Mouse (Mus musculus): ENCODE results near the gene Pde11a.
A peak's percentile ranks its signal among the peaks of the same experiment; 100 is the strongest.

Pde11a gene

DNA sequence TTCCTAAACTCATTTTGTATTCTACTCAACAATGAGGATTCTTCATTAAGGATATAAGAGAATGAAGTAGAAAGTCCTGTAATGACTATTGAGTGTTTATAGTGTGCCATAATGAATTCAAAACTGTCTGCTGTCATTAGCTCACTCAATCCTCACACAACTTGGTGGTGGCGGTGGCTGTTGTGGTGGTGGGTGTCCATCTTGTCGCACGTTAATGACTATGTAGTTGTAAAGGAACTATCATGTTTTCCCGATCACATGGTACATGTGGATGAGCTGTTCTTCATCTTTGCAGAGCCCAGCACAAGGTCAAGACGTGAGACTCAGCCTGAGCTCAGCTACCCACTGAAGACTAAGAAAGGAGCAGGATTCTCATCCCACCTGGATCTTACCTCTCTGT, 242.7 kb downstream of the Pde11a start:
- DNase-seq (ENCODE audit: low read depth): no peak

DNA sequence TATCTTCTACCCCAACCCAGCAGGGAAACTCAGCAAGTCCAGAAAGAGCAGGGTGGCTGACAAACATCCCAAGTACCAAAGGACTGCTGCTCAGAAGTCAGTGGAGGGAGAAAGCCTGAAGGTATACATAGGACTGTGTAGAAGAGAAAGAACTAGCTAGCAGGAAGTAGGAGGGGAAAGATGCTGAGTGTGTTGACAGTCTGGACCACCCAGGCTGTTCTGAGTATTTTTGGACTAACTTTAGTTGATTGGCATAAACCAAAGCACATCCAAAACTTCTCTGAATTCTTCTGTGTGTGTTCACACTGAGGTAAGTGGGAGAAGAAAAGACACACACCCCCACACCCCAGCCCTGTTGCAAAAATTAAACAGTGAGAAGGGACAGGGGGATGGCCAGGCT, 248.1 kb downstream of the Pde11a start:
- no peak for DNase-seq (ENCODE audit: low read depth)

DNA sequence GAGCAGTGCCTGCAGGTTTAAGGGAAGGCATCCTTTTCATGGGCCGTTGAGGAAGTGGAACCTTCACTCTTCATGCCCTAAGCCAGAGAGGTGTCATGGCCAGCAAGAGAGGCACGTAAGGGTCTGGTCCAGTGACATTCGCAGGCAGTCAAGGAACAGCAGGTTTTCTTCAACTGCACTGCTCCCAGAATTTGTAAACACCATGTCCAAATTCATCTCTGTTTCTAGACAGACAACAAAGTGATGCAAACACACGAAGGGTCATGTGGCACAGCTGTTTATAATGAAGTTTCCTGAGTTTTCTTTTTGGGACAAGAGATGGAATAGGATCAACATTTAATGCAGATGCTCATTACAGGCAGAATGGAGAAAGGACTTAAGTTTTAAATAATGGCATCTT, 249.7 kb downstream of the Pde11a start:
- DNase-seq (ENCODE audit: low read depth): no peak

DNA sequence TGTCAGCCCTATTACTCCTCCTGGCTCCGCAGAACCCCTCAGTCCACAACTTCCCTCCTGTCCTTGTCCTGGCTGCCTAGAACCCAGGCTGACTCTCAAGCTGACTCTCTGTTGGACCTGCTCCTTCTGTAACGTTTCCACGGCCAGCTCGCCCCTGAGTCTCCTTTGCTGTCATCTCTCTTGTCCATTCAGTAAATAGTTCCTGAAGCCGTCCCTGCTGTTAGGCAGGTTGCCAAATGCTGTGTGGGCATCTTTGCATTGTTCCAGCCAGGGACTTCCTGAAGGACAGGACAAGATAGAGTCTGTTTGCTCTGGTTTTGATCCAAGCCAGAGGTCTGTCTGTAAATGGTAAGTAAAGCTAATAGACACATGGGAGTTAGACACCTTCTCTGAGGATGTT, 250.2 kb downstream of the Pde11a start:
- DNase-seq (ENCODE audit: low read depth): no peak

DNA sequence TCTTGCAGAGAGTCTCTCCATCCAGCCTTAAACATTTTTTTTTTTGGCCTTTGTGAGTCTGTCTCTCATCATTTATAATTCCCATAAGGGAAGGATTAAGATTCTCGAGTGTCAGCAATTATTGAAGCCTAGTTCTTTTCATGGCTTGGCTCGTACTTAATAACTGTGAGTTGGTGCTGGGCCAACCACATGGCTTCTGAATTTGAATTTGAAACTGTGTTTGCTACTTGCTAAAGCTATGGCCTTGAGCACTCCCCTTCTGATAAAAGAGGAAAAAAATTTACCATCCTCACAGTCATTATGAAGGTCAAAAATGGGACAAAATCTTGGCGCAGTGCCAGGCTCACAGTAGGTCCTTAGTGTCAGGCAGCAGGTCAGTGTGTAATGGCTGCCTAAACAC, 251.4 kb downstream of the Pde11a start:
- DNase-seq (ENCODE audit: low read depth): no peak

DNA sequence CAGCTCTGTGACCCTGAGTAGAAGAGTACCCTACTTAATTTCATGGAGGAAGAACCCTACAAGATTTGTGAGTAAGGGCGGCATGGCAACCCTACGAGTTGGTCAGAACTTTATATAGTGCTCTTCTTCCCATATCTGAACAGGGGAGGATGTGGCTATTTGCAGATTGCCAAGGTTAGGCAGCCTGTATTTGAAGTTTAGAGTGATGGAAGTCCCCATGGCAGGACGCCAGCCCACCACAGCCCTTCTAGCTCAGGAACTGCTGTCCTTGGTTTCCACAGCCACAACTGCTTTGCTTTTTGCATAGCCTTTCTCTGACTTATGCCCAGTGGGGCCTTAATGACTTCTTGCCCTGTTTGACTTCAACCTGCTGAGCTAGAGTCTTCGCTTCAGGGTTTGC, 253.6 kb downstream of the Pde11a start:
- no peak for DNase-seq (ENCODE audit: low read depth)

DNA sequence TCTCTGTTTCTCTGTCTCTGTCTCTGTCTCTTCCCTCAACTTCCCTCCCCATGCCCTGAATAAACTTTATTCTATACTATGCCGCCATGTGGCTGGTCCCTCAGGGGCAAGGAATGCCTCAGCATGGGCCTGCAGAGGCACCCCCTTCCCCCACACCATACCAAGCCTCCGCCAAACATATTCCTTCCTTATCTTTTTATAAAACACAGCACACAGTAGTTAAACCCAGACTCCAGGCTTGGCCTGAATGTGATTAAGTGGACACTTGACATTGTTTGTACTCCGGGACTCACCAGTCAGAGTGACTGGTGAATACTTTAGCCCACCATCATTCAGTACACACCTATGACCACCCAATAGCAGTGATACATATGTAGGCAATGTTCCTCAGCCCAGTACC, 254.7 kb downstream of the Pde11a start:
- no peak for DNase-seq (ENCODE audit: low read depth)

DNA sequence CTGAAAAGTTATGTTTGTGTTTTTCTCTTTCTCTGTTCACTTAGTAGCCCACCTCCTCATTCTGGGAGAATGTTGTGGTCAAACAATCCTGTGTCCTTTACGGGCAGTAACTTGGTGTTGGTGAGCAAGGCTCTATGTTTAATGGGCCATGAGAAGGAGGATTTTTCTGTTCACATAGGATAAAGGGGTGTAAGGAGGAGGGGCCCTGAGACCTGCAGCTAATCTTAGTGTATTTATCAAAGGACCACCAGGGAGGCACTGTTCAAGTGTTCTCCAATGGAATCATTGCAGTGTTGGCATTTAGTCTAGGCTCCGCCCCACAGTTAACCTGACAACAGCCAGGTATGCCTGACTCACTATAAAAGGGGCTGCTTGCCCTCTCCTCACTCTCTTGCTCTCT, 255.2 kb downstream of the Pde11a start:
- DNase-seq (ENCODE audit: low read depth): no peak

DNA sequence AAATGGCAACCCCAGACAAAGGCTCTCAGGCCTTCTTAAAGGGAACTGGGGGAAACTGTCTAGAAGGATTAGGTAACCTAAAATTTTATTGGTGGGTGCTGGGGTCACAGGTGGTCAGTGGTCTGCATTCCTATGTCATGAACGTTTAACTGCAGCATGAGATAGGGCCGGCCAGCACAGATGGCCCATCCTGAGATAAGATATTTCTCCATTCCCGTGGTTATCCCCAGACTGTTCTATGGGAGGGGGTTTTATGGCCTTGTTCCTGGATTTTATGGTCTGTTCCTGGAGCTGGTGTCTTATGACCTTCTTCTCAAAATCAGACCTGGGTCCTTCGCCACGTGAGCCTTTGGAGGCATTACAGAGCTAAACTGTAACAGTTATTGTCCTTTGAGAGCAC, 256.6 kb downstream of the Pde11a start:
- DNase-seq (ENCODE audit: low read depth): no peak

DNA sequence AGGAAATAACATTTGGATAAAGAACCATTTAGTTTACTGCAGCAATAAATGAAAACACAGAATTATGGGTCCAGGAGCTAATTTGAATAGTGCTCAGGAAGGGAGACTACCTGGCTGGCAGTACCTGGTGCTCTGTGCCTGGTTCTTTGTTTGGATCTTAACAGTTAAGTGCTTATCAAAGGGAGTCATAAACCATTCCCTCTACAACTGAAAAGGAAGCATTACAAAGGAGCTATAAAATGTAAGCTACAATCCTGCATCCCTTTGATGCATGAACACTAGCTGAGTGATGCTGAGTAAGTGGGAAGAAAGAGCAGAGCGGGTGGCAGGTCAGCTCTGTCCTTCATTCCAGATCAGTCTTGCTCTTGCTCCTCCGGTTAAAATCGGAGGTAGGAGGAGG, 258.0 kb downstream of the Pde11a start:
- DNase-seq (ENCODE audit: low read depth): no peak

DNA sequence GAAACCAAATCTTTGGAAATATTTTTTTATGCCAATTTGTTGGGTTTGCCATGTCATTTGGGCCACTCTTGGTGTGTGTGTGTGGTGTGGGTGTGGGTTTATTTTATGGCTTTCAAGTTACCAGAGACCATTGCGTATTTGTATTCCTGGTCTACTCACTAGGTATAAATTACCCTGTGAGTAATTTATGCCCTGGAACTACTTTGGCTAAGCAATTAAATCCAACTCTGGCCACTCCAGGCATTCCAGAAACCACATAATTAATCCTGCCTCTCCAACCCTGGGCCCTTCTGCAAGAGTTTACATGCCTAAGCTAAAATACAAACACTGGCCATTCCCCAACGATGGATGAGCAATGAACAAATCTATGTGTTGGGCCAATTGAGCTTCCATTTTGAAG, 261.7 kb downstream of the Pde11a start:
- DNase-seq (ENCODE audit: low read depth): no peak

DNA sequence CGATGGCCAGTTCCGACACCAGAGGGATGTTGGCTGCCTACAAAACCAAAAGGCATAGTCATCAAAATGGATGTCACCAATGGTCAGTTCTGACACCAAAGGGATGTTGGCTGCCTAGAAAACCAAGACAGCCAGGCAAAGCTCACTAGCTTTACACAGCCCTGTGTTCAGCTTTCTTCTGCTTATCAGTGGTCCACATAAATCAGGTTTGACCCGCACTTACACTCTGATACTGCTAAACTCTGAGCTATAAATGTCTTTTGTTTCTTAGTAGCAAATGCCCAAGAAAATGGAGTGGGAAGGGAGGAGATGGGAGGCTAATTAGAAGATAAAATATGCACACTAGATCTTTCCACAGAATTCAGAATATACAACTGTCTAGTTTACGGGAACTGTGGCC, 262.5 kb downstream of the Pde11a start:
- no peak for DNase-seq (ENCODE audit: low read depth)

DNA sequence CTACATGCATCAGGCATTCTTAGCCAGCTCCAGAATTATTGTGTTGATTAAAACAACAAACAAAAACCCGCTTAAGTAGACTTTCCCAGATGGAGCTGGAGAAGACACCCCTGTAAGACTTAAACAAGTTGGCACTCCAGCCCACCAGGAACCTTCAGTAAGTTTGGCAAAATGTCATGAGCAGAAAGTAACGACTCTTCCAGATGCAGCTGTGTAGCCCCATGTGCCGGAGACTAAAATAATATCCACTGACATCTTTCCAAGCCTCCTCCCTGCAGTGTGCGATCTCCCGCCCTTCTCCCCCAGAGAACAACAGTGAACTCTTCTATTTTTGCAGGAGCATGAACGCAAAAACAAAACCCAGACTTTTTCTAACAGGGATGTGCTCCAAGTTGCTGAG, 265.5 kb downstream of the Pde11a start:
- no peak for DNase-seq (ENCODE audit: low read depth)

DNA sequence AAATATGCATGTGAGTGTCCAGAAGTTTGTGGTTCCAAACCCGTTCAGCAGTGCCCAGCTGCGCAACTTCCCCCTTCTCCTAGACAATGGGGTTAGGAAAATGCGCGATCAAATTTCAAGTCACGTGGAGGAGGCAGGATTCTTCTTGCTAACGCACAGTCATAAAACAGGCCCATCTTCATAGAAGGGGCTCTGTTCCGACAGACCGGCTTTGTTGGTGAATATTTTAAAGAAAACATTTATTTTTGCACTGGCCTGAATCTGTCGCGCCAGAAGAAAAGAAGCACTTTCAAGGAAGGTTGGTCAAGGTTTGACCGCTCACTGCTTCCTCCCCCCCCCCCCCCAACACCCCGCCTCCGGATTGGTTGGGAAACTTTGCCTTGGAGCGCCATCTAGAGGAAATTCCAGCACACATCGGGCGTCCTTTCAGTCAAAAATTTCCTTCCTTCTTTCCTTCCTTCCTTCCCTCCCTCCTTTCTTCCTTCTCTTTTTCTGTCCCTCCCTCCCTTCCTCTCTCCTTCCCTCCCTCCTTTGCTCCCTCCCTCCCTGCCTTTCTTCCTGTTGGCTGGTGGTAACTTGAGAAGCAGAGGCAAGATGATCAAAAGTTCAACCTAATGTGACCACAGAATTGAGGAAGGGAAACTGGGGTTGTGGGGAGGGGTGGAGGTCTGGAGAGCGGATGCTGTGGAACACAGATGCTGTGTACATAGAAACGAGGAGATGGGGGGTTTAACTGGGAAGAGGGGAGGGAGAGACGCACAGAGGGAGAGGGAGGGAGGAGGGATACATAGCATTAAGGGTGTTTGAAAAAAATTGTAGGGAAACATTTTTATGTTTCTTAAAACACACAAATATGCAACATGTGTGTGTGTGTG, 267.9 kb downstream of the Pde11a start:
- peak; percentile 88 for DNase-seq (ENCODE audit: low read depth)

DNA sequence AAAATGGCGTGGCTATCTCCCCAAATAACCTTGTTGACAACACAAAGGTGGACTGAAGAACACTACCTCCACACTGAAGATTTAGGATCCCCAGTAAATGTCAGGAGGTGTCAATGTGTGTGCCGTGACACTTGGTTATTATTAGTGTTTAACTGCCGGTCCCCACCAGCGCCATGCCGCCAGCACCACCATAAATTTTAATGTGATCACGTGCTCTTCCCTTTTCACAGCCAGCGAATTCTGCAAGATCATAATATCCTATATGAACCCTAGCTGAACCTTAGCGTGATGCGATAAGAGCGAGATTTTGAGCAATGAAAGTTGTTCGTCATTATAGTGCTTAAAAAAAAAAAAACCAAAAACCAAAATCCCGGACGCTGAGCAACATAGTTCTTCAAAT, 269.3 kb downstream of the Pde11a start:
- DNase-seq (ENCODE audit: low read depth): no peak

DNA sequence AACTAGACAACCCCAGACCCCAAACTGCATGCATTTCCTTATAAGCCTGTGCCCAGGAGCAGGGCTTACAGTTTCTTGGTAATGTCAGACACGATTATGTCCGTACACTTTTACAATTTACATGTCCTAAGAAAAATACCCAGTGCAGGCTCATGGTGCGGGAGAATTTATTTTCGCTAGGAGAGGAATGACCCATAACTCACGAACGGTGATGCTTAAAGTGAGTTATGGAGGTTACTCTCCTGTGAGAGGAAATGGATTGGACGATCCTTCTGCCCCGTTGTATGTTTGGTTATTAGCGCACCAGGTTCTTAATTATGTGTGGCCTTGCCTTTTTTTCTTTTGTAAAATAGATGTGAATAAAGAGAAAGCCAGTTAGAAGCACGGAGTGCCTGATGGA, 270.4 kb downstream of the Pde11a start:
- DNase-seq (ENCODE audit: low read depth): no peak

DNA sequence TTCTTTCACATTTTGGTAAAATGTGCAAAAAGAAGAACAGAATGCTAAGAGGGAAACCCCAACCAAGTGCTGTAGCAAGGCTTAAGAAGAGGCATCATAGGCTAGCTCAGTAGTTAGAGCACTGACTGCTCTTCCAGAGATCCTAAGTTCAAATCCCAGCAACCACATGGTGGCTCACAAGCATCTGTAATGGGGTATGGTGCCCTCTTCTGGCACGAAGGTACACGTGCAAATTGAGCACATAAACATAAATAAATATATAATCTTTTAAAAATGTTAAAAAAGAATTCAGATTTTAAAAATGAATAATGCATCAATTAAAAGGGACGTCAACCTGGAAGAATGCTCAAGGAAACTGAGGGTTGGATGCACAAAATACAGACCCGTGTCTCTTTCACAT, 271.4 kb downstream of the Pde11a start:
- DNase-seq (ENCODE audit: low read depth): peak; percentile 56

DNA sequence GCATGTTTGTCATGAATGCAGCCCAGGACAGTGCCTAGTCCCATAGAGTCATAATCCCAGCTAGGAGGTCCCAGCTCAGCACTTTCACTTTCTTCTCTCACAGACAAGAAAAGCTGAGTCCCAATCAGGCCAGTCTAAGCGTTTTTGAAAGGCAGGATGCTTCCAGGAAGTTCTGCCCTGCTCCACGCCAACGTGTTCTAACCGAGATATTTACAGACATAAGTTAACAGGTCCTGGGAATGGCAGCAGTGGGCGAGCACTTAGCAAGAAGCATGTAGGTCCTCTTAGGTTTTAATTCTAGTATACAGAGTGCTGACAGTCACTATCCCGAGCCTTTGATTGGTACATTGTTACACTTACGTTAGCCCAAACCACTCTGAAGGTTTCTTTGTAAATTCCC, 273.3 kb downstream of the Pde11a start:
- DNase-seq (ENCODE audit: low read depth): peak; percentile 29

DNA sequence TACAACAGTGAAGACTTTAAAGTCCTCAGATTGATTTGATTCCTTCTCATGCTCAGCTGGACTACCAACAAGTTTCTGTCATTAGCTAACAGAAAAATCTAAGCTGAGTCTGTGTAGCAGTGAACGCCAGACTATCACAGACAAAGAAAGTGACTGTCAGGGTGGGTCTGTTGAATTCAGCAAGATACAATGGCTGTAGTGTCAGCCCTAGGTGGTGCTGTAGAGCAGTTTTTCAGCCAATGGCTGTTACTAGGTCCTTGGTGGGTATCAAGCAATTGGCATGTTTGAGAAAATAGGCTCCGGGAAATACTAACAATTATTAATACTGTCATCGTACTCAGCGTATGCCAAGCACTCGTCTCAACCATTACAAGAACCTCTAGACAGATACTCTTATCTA, 274.5 kb downstream of the Pde11a start:
- peak; percentile 37 for DNase-seq (ENCODE audit: low read depth)

DNA sequence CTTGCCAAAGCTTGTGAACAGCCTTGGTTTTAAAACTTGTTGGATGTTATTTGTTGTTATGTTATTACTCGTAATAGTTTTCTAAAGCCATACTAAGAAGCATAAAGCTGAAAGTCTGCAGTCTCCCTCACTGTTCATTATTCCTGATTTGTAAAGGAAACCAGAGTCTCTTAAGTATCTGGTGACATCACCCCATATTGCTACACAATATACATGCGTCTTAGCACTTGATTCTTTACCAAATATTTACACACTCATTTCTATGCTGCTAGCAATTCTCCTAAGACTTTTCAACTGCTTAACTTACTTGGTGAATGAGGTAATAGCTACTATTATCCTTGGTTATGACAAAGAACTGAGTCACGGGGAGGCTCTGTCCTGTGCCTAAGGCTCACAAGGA, 278.4 kb downstream of the Pde11a start:
- no peak for DNase-seq (ENCODE audit: low read depth)

DNA sequence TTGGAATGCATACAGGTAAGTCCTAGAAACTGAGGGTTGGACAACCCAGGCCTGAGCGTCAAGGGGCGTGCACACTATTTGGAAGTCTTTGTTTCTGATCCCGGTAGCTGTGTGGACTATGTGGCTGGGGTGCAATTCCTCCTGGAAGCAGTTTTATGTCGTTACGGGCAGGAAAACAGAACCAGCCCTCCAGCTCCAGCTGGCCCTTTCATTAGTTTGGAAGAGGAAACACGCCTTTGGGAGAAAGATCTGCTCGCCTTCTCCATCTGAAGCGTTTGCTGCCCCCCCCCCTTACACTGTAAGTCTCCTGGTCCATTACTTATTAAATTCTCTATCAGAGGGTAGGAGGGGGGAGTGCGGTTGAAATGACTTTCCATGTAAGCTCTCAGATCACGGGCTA, 279.0 kb downstream of the Pde11a start:
- DNase-seq (ENCODE audit: low read depth): no peak

DNA sequence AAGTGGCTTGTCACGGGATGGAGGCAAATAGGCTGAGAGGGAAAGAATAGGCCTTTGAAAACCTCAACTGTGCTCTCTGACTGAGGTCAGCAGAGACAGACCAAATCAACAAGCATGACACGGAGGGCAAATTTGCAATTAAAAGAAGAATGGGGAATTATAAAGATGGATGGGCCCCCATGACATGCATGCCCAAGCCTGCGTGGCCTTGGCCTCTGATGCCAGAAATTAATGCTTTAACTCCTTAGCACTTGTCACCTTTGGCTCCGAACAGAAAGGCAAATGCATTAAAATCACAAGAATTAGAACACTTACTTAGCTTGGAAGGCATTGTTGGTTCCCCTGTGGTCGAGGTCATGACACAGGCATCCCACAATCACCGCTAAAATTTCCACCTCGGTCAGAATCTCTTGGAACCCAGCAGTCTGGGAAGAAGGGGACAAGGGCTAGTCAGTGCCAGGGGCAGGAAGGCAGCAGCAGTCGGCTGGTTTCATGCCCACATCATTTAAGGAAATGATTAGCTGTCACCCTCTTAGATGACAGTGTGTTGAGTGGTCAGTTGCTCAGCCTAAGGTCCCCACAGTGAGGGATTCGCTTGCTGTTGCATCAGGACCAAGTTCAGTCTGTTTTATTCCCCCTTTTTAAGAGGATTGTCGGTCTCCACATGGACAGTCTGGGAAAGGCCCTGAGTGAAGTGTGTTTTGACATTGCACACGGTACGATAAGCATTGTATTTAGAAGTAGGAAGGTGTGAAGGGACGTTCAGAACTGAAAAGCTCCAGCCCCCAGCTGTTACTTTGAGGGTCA, 279.7 kb downstream of the Pde11a start:
- no peak for DNase-seq (ENCODE audit: low read depth)

DNA sequence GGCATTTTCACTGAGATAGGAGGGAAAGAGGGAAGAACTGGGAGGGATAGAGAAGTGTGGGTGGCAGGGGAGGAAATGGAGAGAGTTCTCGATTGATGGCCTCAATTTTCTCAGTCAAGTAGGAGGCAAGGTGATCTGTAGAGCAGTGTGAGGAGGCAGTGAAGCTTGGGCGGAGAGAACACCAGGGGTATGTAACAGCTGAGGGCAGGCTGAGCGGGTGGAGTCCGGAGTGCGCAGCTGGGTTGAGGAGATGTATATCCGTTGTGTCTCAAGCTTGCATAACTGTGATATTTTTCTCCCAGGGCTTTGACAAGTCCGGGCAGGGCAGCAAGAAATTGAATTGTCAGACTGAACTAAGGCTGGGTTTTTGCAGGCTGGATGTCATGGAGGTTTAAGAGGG, 281.0 kb downstream of the Pde11a start:
- DNase-seq (ENCODE audit: low read depth): no peak
